Mouse (Mus musculus): ENCODE measurements around the gene Emp3. TPM values are rescaled to one million over a fixed set of nuclear protein-coding genes. Genes with fewer than 3 reads are reported as not detected.

The Emp3 gene
- polyA plus RNA-seq, 1 experiment: 176 TPM

- peaks cover 26% of the 10 kb centered on the region for H3K9me3 ChIP-seq
These were observed 2.7 kb upstream of the Emp3 start, which contains the start of gene Ccdc114 for GRCm38 (mm10) chr7:45923762-45924428. TSS of gene Ccdc114 (plus strand) at chr7:45924072.

GRCm38 (mm10) chr7:45922928-45923761, 1.9 kb upstream of the Emp3 start:
- Histone ChIP-seq H3K9me3 (peaks cover 23% of the 10 kb centered on the region), H3K27me3 (replicated peaks) (no peaks in the 10 kb centered on the region), H3K4me1 (peaks cover 62% of the 10 kb centered on the region), H3K36me3 (replicated peaks; ENCODE audit: low read length) (peaks cover 27% of the 10 kb centered on the region), H3K4me3 (replicated peaks) (peak overlapping the region; percentile 93)
- TF ChIP-seq GATA1 (IDR thresholded peaks at IDR 0.05; ENCODE audit: borderline replicate concordance, low read length) (no peak), FLI1 (IDR thresholded peaks at IDR 0.05; ENCODE audit: low read length) (peak; percentile 91)

More at GRCm38 (mm10) chr7:45923762-45924428, 2.7 kb upstream of the Emp3 start, which contains the start of gene Ccdc114:
- H3K4me1 ChIP-seq: peaks cover 59% of the 10 kb centered on the region
- H3K36me3 ChIP-seq (replicated peaks; ENCODE audit: low read length): peaks cover 22% of the 10 kb centered on the region
- no peak for TF ChIP-seq FLI1 (IDR thresholded peaks at IDR 0.05; ENCODE audit: low read length)
- no peak for TF ChIP-seq GATA1 (IDR thresholded peaks at IDR 0.05; ENCODE audit: borderline replicate concordance, low read length)
- peak within 1 kb of the TSS; percentile 93 for H3K4me3 ChIP-seq (replicated peaks)
- no peaks in the 10 kb centered on the region for H3K27me3 ChIP-seq (replicated peaks)

DNA sequence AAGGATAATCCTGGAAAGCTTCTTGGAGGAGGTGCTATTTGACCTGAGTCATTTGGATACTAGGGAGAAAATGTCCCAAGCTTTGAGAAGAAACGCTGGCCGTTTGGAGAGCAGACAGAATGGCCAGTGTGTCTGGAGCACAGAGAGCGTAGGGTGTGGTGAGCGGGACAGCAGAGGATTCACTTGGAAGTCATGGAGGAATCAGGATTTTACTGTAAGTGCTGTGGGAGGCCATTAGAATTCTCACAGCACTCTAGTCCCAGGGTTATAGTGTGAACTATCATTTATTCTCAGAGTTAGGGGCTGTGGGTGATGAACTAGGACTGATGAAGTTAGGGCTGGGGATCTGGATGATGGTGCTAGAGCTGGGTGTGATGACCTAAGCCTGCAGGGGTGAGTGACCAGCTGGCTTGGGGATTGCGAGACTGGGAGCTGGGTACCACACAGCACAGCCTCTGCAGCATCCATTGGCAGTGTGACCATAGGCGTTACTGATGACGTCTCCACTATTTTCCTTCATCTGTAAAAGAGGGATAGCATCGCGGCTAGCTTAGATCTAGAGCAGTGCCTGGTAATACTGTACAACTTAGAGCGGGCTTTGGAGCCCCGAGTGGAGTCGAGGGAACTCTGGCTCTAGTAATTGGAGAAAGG, 871 bp upstream of the Emp3 start:
- H3K4me3 ChIP-seq (replicated peaks): peak overlapping the region; percentile 93

DNA sequence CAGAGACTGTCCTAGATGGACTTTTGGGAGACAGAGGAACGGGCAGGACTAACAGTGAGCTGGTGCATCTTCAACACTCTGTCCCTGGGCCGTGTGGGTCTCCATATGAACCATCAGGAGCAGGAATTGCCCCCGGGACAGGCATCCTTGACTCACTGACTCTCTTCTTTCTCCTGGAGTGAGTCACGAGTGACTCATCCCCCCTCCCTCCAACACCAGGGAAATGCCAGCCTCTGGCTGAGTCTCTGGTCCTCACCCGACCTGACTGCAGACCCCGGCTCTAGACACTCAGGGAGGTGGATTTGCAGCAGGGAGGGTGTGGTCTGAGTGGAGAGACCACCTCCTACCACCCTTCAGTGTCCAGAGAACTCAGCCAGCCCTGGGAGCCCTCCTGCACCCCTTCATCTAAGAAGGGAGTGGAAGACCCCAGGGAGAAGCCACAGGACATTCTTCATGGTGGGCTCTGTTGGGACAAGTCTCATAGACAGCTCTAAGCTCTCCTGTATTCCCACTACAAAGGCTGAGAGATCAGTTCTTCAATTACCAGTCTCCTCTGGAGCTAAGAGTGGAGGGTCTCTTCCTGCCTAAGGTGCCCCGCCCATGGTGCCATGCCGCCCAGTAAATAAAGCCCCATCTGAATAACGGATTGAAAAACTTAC, 492 bp downstream of the Emp3 start:
- no peak for TF ChIP-seq GATA1 (IDR thresholded peaks at IDR 0.05; ENCODE audit: borderline replicate concordance, low read length)
- no peak for TF ChIP-seq FLI1 (IDR thresholded peaks at IDR 0.05; ENCODE audit: low read length)
- peaks cover 86% of the 10 kb centered on the region for H3K4me1 ChIP-seq
- no peaks in the 10 kb centered on the region for H3K27me3 ChIP-seq (replicated peaks)
- H3K36me3 ChIP-seq (replicated peaks; ENCODE audit: low read length): peaks cover 40% of the 10 kb centered on the region
- H3K4me3 ChIP-seq (replicated peaks): peak overlapping the region; percentile 92
- peaks cover 6% of the 10 kb centered on the region for H3K9me3 ChIP-seq

More for the DNA sequence above, 871 bp upstream of the Emp3 start:
- Histone ChIP-seq H3K27me3 (replicated peaks) (no peaks in the 10 kb centered on the region), H3K9me3 (peaks cover 13% of the 10 kb centered on the region), H3K36me3 (replicated peaks; ENCODE audit: low read length) (peaks cover 34% of the 10 kb centered on the region), H3K4me1 (peaks cover 73% of the 10 kb centered on the region)
- no peak for TF ChIP-seq GATA1 (IDR thresholded peaks at IDR 0.05; ENCODE audit: borderline replicate concordance, low read length)
- TF ChIP-seq FLI1 (IDR thresholded peaks at IDR 0.05; ENCODE audit: low read length): no peak

- Histone ChIP-seq H3K9me3 (no peaks in the 10 kb centered on the region), H3K4me1 (peaks cover 86% of the 10 kb centered on the region), H3K4me3 (replicated peaks) (peak overlapping the region; percentile 92), H3K27me3 (replicated peaks) (no peaks in the 10 kb centered on the region), H3K36me3 (replicated peaks; ENCODE audit: low read length) (peaks cover 45% of the 10 kb centered on the region)
- TF ChIP-seq FLI1 (IDR thresholded peaks at IDR 0.05; ENCODE audit: low read length): no peak
These were observed 1.4 kb downstream of the Emp3 start for GRCm38 (mm10) chr7:45919761-45920160.

DNA sequence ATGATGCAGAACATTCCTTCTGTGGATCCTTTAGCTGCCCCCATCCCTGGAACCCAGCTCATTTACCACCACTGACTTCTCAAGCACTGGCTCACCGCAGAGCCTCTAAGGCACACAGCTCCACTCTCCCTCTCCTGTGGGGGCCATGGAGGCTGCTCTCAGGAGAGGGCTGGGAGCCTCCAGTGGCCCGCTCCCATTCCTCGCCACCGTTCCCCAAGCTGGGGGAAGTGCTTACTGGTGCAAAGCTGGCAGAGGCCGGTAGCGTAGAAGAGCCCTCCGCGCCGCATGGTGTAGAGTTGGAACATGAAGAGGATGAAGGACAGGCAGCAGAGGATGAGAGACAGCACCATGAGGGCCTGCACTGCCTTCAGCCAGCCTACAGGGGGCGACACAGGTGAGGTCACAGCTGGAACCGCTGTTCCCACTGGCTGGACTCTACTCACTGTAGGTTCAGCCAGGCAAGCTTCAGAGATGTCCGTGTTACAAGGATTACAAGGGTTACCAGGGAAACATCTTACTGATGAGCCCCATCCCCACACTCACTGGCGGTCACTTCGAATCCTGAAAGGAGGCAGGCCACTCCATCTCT, 2.0 kb downstream of the Emp3 start:
- Histone ChIP-seq H3K9me3 (no peaks in the 10 kb centered on the region), H3K27me3 (replicated peaks) (no peaks in the 10 kb centered on the region), H3K36me3 (replicated peaks; ENCODE audit: low read length) (peaks cover 51% of the 10 kb centered on the region), H3K4me1 (peaks cover 83% of the 10 kb centered on the region), H3K4me3 (replicated peaks) (peak overlapping the region; percentile 69)
- no peak for TF ChIP-seq GATA1 (IDR thresholded peaks at IDR 0.05; ENCODE audit: borderline replicate concordance, low read length)
- TF ChIP-seq FLI1 (IDR thresholded peaks at IDR 0.05; ENCODE audit: low read length): no peak

- H3K36me3 ChIP-seq (replicated peaks; ENCODE audit: low read length): peaks cover 64% of the 10 kb centered on the region
- H3K9me3 ChIP-seq: no peaks in the 10 kb centered on the region
- peaks cover 71% of the 10 kb centered on the region for H3K4me1 ChIP-seq
- TF ChIP-seq GATA1 (IDR thresholded peaks at IDR 0.05; ENCODE audit: borderline replicate concordance, low read length): no peak
- TF ChIP-seq FLI1 (IDR thresholded peaks at IDR 0.05; ENCODE audit: low read length): no peak
- no peak overlapping the region for H3K4me3 ChIP-seq (replicated peaks)
- H3K27me3 ChIP-seq (replicated peaks): no peaks in the 10 kb centered on the region
These were observed 3.3 kb downstream of the Emp3 start for GRCm38 (mm10) chr7:45917926-45918325.

- TF ChIP-seq FLI1 (IDR thresholded peaks at IDR 0.05; ENCODE audit: low read length) (no peak), GATA1 (IDR thresholded peaks at IDR 0.05; ENCODE audit: borderline replicate concordance, low read length) (no peak)
- Histone ChIP-seq H3K4me3 (replicated peaks) (peak overlapping the region; percentile 69), H3K4me1 (peaks cover 64% of the 10 kb centered on the region), H3K9me3 (no peaks in the 10 kb centered on the region), H3K36me3 (replicated peaks; ENCODE audit: low read length) (peaks cover 69% of the 10 kb centered on the region), H3K27me3 (replicated peaks) (no peaks in the 10 kb centered on the region)
These were observed 4.0 kb downstream of the Emp3 start for GRCm38 (mm10) chr7:45917004-45917704.

All from megakaryocyte, embryonic 14.5 days (primary cell).